Mouse (Mus musculus): Measurements from ENCODE around the gene Sdk1. TPM values are rescaled to one million over a fixed set of nuclear protein-coding genes. Genes with fewer than 3 reads are reported as not detected.

Sdk1 gene
- polyA plus RNA-seq, 1 experiment from 2014 or later: 0.94 TPM

GRCm38 (mm10) chr5:142128181-142128611, 886.9 kb downstream of the Sdk1 start:
- no peak for ATAC-seq
- Histone ChIP-seq H3K9ac (ENCODE audit: low read depth, low read length) (no peak overlapping the region), H3K27me3 (replicated peaks; ENCODE audit: control insufficient read depth, insufficient read depth, low read length) (no peaks in the 10 kb centered on the region), H3K4me2 (replicated peaks; ENCODE audit: low read depth) (no peak overlapping the region), H3K4me3 (ENCODE audit: low read depth, low read length) (no peak overlapping the region), H3K4me1 (replicated peaks; ENCODE audit: control insufficient read depth, insufficient read depth, low read length) (no peaks in the 10 kb centered on the region), H3K36me3 (ENCODE audit: control insufficient read depth, insufficient read depth) (no peaks in the 10 kb centered on the region), H3K27ac (ENCODE audit: low read depth, low read length) (no peak overlapping the region), H3K9me3 (ENCODE audit: control insufficient read depth) (no peaks in the 10 kb centered on the region)
- TF ChIP-seq CTCF (IDR thresholded peaks at IDR 0.05; ENCODE audit: low read depth): no peak
- WGBS: 39% methylated on average over 5 of the region's 5 CpGs

- H3K9me3 ChIP-seq (ENCODE audit: control insufficient read depth): no peaks in the 10 kb centered on the region
- H3K27me3 ChIP-seq (replicated peaks; ENCODE audit: control insufficient read depth, insufficient read depth, low read length): no peaks in the 10 kb centered on the region
- no peaks in the 10 kb centered on the region for H3K36me3 ChIP-seq (ENCODE audit: control insufficient read depth, insufficient read depth)
- H3K9ac ChIP-seq (ENCODE audit: low read depth, low read length): no peak overlapping the region
- no peak for ATAC-seq
- H3K27ac ChIP-seq (ENCODE audit: low read depth, low read length): no peak overlapping the region
- no peak overlapping the region for H3K4me2 ChIP-seq (replicated peaks; ENCODE audit: low read depth)
- H3K4me1 ChIP-seq (replicated peaks; ENCODE audit: control insufficient read depth, insufficient read depth, low read length): no peaks in the 10 kb centered on the region
- 23% methylated on average over 2 of the region's 2 CpGs for WGBS
- H3K4me3 ChIP-seq (ENCODE audit: low read depth, low read length): no peak overlapping the region
- TF ChIP-seq CTCF (IDR thresholded peaks at IDR 0.05; ENCODE audit: low read depth): no peak
Measured at GRCm38 (mm10) chr5:142130004-142130403, 888.7 kb downstream of the Sdk1 start.

- WGBS: 60% methylated on average over 7 of the region's 7 CpGs
- no peak for TF ChIP-seq CTCF (IDR thresholded peaks at IDR 0.05; ENCODE audit: low read depth)
Measured at GRCm38 (mm10) chr5:142139978-142140377, 898.7 kb downstream of the Sdk1 start.

GRCm38 (mm10) chr5:142149594-142149993, 908.3 kb downstream of the Sdk1 start:
- Histone ChIP-seq H3K36me3 (ENCODE audit: control insufficient read depth, insufficient read depth) (no peaks in the 10 kb centered on the region), H3K27ac (ENCODE audit: low read depth, low read length) (no peak overlapping the region), H3K9ac (ENCODE audit: low read depth, low read length) (no peak overlapping the region), H3K4me3 (ENCODE audit: low read depth, low read length) (no peak overlapping the region), H3K4me2 (replicated peaks; ENCODE audit: low read depth) (no peak overlapping the region), H3K9me3 (ENCODE audit: control insufficient read depth) (no peaks in the 10 kb centered on the region), H3K27me3 (replicated peaks; ENCODE audit: control insufficient read depth, insufficient read depth, low read length) (no peaks in the 10 kb centered on the region), H3K4me1 (replicated peaks; ENCODE audit: control insufficient read depth, insufficient read depth, low read length) (no peaks in the 10 kb centered on the region)
- no peak for TF ChIP-seq CTCF (IDR thresholded peaks at IDR 0.05; ENCODE audit: low read depth)
- WGBS: 88% methylated on average over 8 of the region's 8 CpGs
- ATAC-seq: no peak

More at GRCm38 (mm10) chr5:142139978-142140377, 898.7 kb downstream of the Sdk1 start:
- H3K4me3 ChIP-seq (ENCODE audit: low read depth, low read length): no peak overlapping the region
- no peak overlapping the region for H3K27ac ChIP-seq (ENCODE audit: low read depth, low read length)
- no peak for ATAC-seq
- H3K27me3 ChIP-seq (replicated peaks; ENCODE audit: control insufficient read depth, insufficient read depth, low read length): no peaks in the 10 kb centered on the region
- no peak overlapping the region for H3K4me2 ChIP-seq (replicated peaks; ENCODE audit: low read depth)
- no peaks in the 10 kb centered on the region for H3K36me3 ChIP-seq (ENCODE audit: control insufficient read depth, insufficient read depth)
- H3K9ac ChIP-seq (ENCODE audit: low read depth, low read length): no peak overlapping the region
- H3K4me1 ChIP-seq (replicated peaks; ENCODE audit: control insufficient read depth, insufficient read depth, low read length): no peaks in the 10 kb centered on the region
- no peaks in the 10 kb centered on the region for H3K9me3 ChIP-seq (ENCODE audit: control insufficient read depth)

GRCm38 (mm10) chr5:142150756-142151155, 909.5 kb downstream of the Sdk1 start:
- Histone ChIP-seq H3K4me3 (ENCODE audit: low read depth, low read length) (no peak overlapping the region), H3K9me3 (ENCODE audit: control insufficient read depth) (no peaks in the 10 kb centered on the region), H3K9ac (ENCODE audit: low read depth, low read length) (no peak overlapping the region), H3K27ac (ENCODE audit: low read depth, low read length) (no peak overlapping the region), H3K27me3 (replicated peaks; ENCODE audit: control insufficient read depth, insufficient read depth, low read length) (no peaks in the 10 kb centered on the region), H3K36me3 (ENCODE audit: control insufficient read depth, insufficient read depth) (no peaks in the 10 kb centered on the region), H3K4me1 (replicated peaks; ENCODE audit: control insufficient read depth, insufficient read depth, low read length) (no peaks in the 10 kb centered on the region), H3K4me2 (replicated peaks; ENCODE audit: low read depth) (no peak overlapping the region)
- ATAC-seq: no peak
- peak; percentile 41; the same call in 1 of the 2 replicates for TF ChIP-seq CTCF (IDR thresholded peaks at IDR 0.05; ENCODE audit: low read depth)
- 93% methylated on average over 4 of the region's 4 CpGs for WGBS

- WGBS: 82% methylated on average over 17 of the region's 17 CpGs
- no peaks in the 10 kb centered on the region for H3K36me3 ChIP-seq (ENCODE audit: control insufficient read depth, insufficient read depth)
- H3K4me3 ChIP-seq (ENCODE audit: low read depth, low read length): no peak overlapping the region
- no peak overlapping the region for H3K4me2 ChIP-seq (replicated peaks; ENCODE audit: low read depth)
- no peaks in the 10 kb centered on the region for H3K9me3 ChIP-seq (ENCODE audit: control insufficient read depth)
- H3K27ac ChIP-seq (ENCODE audit: low read depth, low read length): no peak overlapping the region
- no peaks in the 10 kb centered on the region for H3K4me1 ChIP-seq (replicated peaks; ENCODE audit: control insufficient read depth, insufficient read depth, low read length)
- no peak overlapping the region for H3K9ac ChIP-seq (ENCODE audit: low read depth, low read length)
- TF ChIP-seq CTCF (IDR thresholded peaks at IDR 0.05; ENCODE audit: low read depth): no peak
- ATAC-seq: no peak
- H3K27me3 ChIP-seq (replicated peaks; ENCODE audit: control insufficient read depth, insufficient read depth, low read length): no peaks in the 10 kb centered on the region
Measured at GRCm38 (mm10) chr5:142156868-142157852, 915.9 kb downstream of the Sdk1 start.

Data from intestine, postnatal 0 days (tissue).